Mouse (Mus musculus) cerebellum, postnatal 10 days (tissue): ENCODE measurements around the gene Lipt1.

Source experiments
- DNase-seq, 2 experiments: peaks; one replicate each; pipeline ENCODE4 v3.0.0; 2021; ENCODE audit warnings: mixed read lengths in 2 of 2

Gene Lipt1

DNA sequence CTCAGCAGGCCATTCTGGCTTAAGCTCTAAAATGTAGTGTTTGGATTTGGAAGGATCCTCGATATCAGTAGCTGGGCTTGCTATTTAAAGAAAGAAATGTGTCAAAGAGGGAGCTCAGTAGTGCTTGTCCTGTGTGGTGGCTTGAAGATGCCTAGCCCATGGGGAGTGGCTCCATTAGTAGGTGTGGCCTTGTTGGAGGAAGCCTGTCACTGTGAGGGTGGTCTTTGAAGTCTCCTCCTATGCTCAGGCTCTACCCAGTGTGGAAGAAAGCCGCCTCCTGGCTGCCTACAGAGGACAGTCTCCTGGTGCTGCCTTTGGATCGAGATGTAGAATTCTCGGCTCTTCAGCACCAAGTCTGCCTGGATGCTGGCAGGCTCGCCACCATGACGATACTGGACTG, 28.8 kb downstream of the Lipt1 start:
- no peak for DNase-seq

DNA sequence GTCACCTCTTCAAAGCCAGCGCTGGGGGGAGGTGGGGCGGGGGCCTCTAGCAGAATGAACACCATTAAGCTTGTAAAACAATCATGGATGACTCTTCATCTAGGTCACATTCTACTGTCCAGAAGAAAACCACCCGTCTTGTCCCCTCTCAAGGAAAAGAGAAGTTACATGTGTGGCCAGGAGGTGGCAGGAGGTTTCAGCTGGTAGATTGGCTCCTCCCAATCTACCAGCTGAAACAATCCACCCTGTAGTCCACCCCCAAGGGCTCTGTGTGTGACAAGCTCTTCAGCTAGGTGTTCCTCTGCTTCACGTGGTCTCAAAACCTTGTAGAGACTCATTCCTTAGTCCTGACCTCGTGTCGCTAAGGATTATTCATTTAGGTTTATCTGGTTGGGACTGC, 31.6 kb downstream of the Lipt1 start:
- DNase-seq: peak; percentile 53 to 56

DNA sequence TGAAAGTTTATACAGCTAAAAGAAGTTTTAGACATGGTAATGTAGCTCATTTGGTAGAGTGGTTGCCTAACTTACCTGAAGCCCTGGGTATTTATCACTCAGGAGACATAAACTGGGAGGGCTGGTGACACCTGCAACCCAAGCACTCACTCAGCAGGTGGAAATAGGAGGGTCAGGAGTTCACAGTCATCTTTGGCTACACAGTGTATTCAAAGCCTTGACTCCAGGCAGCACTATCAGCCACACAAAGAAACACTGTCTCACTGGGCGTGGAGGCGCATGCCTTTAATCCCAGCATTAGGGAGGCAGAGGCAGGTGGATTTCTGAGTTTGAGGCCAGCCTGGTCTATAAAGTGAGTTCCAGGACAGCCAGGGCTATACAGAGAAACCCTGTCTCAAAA, 41.2 kb downstream of the Lipt1 start:
- DNase-seq: no peak

DNA sequence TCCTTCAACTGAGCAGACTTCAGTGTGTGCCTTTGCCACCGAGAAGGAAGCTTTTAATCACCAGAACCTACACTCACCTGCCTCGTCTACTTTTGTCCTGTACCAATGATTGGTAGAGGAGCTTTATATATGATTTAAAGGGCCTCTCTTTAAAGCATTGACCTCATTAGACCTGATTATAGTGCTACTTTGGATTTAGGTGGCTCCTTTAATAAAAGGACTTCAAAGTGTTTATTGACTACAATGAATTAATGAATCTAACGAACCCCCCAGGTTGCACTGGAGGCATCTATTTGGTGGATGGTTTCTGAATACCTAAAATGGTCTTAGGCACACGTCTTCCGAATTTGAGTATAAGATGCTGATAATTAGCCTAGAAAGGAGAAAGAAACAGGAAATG, 44.9 kb downstream of the Lipt1 start, which contains the start of gene Lyg2:
Lyg2 (minus strand) TSS at position 101 of the 400 bp plus-strand sequence.
- no peak for DNase-seq

DNA sequence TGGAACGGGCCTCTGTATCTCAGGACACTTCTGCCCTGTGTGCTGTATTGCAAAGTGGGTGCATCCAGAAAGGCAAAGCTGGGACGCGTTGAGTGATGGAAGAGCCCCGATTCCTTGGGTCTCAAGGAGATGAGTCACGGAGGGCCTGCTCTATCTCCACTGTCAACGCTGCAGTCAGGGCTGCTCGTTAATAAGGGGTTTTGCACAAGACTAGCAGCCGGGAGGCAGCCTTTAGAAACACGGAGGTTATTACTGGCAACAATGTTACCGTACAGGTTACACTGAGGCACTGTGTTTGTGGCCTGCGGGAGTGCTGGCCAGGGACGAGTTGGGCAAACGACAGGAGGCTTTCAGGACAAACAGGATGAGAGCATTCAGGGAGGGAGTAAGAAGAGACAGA, 46.1 kb downstream of the Lipt1 start:
- DNase-seq: no peak

DNA sequence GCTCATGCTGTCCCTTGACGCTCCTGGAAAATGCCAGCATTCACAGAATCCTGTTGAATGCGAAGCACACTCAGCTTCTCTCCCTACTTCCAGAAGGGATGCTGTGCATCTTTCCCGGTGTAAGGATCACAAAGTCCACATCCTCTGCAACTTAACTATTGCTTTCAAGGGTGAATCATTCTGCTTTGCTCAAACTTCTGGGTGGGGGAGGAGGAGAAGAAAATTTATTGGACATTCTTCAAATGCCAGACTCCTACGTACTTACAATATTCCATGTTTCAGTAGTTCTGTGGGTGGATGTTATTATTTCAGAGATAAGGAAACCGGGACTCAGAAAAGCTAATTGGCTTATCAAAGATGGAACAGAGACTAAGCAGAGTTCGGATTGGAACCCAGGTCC, 46.6 kb downstream of the Lipt1 start:
- no peak for DNase-seq

DNA sequence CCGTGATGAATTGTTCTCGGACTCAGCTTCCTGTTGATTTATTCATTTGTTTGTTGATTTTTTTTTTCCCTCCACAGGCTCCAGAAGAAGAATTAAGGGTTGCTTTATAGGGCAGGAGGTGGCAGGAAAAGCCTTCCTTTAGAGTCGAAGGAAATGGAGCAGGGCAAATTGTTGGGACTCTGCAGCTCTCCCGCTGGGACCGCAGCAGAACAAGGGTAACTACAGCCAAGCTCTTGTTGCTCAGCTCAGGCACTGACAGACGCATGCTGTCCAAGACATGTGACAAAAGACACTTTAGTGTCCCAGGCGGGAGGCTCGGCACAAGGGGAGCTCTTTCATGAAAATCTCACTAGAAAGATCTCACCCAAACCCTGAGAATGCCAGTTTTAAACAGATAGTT, 51.0 kb downstream of the Lipt1 start:
- peak; percentile 44 to 52 for DNase-seq
